ENCODE assay signal across 8 mouse cellular contexts in genomic region chr15:101283183-101283910, GRCm38 (mm10). TPM values are rescaled to one million over a fixed set of nuclear protein-coding genes. Genes with fewer than 3 reads are reported as not detected.
A peak's percentile ranks its signal among the peaks of the same experiment; 100 is the strongest.
DNase-seq lines count a peak whose midpoint lies in the region; ATAC-seq and TF ChIP-seq lines count a peak whose summit lies in the region.

No protein-coding gene starts in this region.

- TF ChIP-seq POLR2A in MEL (IDR thresholded peaks at IDR 0.05; ENCODE audit: control insufficient read depth in 1 of 2, insufficient read depth in 1 of 2, low read depth in 1 of 2, low read length in 2 of 2, poor library complexity in 1 of 2) = no peak

- peak; percentile 70 to 94 (median 75) for TF ChIP-seq CTCF in MEL (IDR thresholded peaks at IDR 0.05 in 2 of 3, conservative IDR thresholded peaks at IDR 0.05 in 1 of 3; ENCODE audit: control insufficient read depth in 1 of 3, insufficient read depth in 1 of 3, low read depth in 2 of 3, low read length in 3 of 3, poor library complexity in 1 of 3, severe bottlenecking in 1 of 3)
- TF ChIP-seq CTCF in liver, postnatal 0 days (IDR thresholded peaks at IDR 0.05; ENCODE audit: low read depth) = peak; percentile 82

- H3K4me1 ChIP-seq in MEL (ENCODE audit: control insufficient read depth in 1 of 2, insufficient read depth in 2 of 2, low read length in 2 of 2) = peaks cover 3 to 20% of the 10 kb centered on the region in 2 experiments; a peak in 3 of 4 replicates
- peaks cover 20% of the 10 kb centered on the region for H3K4me1 ChIP-seq in heart, embryonic 11.5 days (ENCODE audit: control insufficient read depth, insufficient read depth, low read length)
- H3K4me1 ChIP-seq in kidney, embryonic 14.5 days (ENCODE audit: control insufficient read depth, insufficient read depth, low read length) = peaks cover 16% of the 10 kb centered on the region
- peaks cover 19% of the 10 kb centered on the region for H3K4me1 ChIP-seq in liver, postnatal 0 days (ENCODE audit: insufficient read depth)
- peaks cover 7% of the 10 kb centered on the region for H3K4me1 ChIP-seq in neural tube, embryonic 11.5 days (ENCODE audit: control insufficient read depth, insufficient read depth, low read length)

- TF ChIP-seq RAD21 in MEL (IDR thresholded peaks at IDR 0.05; ENCODE audit: low read depth, low read length) = peak; percentile 85

- H3K36me3 ChIP-seq in MEL (ENCODE audit: control insufficient read depth in 1 of 2, insufficient read depth in 2 of 2, low read length in 2 of 2) = peaks cover 0 to 14% of the 10 kb centered on the region in 2 experiments; a peak in 2 of 4 replicates
- H3K36me3 ChIP-seq in heart, embryonic 11.5 days (ENCODE audit: control insufficient read depth, insufficient read depth, low read length) = no peaks in the 10 kb centered on the region; the same call in 1 of the 2 replicates
- H3K36me3 ChIP-seq in kidney, embryonic 14.5 days (ENCODE audit: control insufficient read depth, insufficient read depth, low read length) = peaks cover 21% of the 10 kb centered on the region
- peaks cover 23% of the 10 kb centered on the region for H3K36me3 ChIP-seq in liver, postnatal 0 days (replicated peaks; ENCODE audit: insufficient read depth, low read length)
- no peaks in the 10 kb centered on the region for H3K36me3 ChIP-seq in neural tube, embryonic 11.5 days (ENCODE audit: control insufficient read depth, insufficient read depth, low read length)

- peaks cover 13% of the 10 kb centered on the region for H3K79me2 ChIP-seq in MEL (ENCODE audit: control insufficient read depth, insufficient read depth, low read length, poor library complexity)

- peak; percentile 69 to 72 for DNase-seq in B cell, adult 2 months
- DNase-seq in MEL (ENCODE audit: low read depth, low spot score) = peak; percentile 91
- peak; percentile 52 for DNase-seq in liver, postnatal 0 days
- peak; percentile 55 for DNase-seq in neural tube, embryonic 11.5 days (ENCODE audit: low spot score)
- DNase-seq in urinary bladder, adult 2 months (ENCODE audit: low spot score) = no peak

- no peaks in the 10 kb centered on the region for H3K27me3 ChIP-seq in MEL (ENCODE audit: control insufficient read depth in 1 of 2, insufficient read depth in 2 of 2, low read length in 2 of 2)
- no peaks in the 10 kb centered on the region for H3K27me3 ChIP-seq in heart, embryonic 11.5 days (ENCODE audit: control insufficient read depth, insufficient read depth, low read length)
- no peaks in the 10 kb centered on the region for H3K27me3 ChIP-seq in kidney, embryonic 14.5 days (ENCODE audit: control insufficient read depth, insufficient read depth, low read length)
- no peaks in the 10 kb centered on the region for H3K27me3 ChIP-seq in liver, postnatal 0 days (ENCODE audit: insufficient read depth, low read length)
- no peaks in the 10 kb centered on the region for H3K27me3 ChIP-seq in neural tube, embryonic 11.5 days (ENCODE audit: control insufficient read depth, insufficient read depth, low read length)

- H3K9ac ChIP-seq in MEL (ENCODE audit: control insufficient read depth, low read depth, low read length, poor library complexity, severe bottlenecking) = peak overlapping the region; percentile 60
- H3K9ac ChIP-seq in heart, embryonic 11.5 days (ENCODE audit: low read depth, low read length) = peak overlapping the region; percentile 84
- peak overlapping the region; percentile 90 for H3K9ac ChIP-seq in kidney, embryonic 14.5 days (ENCODE audit: low read depth, low read length)
- H3K9ac ChIP-seq in liver, postnatal 0 days (replicated peaks) = peak overlapping the region; percentile 94
- peak overlapping the region; percentile 79 for H3K9ac ChIP-seq in neural tube, embryonic 11.5 days (ENCODE audit: low read length)

- H3K4me2 ChIP-seq in heart, embryonic 11.5 days = peak overlapping the region; percentile 98
- H3K4me2 ChIP-seq in kidney, embryonic 14.5 days (replicated peaks; ENCODE audit: low read depth, low read length) = peak overlapping the region; percentile 82
- H3K4me2 ChIP-seq in liver, postnatal 0 days (ENCODE audit: low read depth, low read length) = peak overlapping the region; percentile 88
- H3K4me2 ChIP-seq in neural tube, embryonic 11.5 days (ENCODE audit: low read depth) = peak overlapping the region; percentile 95

- 0 out of 4 replicates have a peak, but pooled peaks of 1 of the 2 experiments have one; percentile 5 for TF ChIP-seq EP300 in MEL (IDR thresholded peaks at IDR 0.05; ENCODE audit: low read depth in 1 of 2, low read length in 2 of 2)
- TF ChIP-seq EP300 in liver, postnatal 0 days (IDR thresholded peaks at IDR 0.05; ENCODE audit: low read depth) = no peak

- H3K27ac ChIP-seq in MEL (ENCODE audit: control insufficient read depth, low read depth, low read length) = peak overlapping the region; percentile 46
- H3K27ac ChIP-seq in heart, embryonic 11.5 days (ENCODE audit: low read depth, low read length) = peak overlapping the region; percentile 65
- H3K27ac ChIP-seq in kidney, embryonic 14.5 days (ENCODE audit: low read depth, low read length) = peak overlapping the region; percentile 10; the same call in 1 of the 2 replicates
- peak overlapping the region; percentile 90 for H3K27ac ChIP-seq in liver, postnatal 0 days (ENCODE audit: low read depth)
- H3K27ac ChIP-seq in neural tube, embryonic 11.5 days (ENCODE audit: low read depth, low read length) = no peak overlapping the region

- H3K9me3 ChIP-seq in MEL (replicated peaks; ENCODE audit: insufficient read depth, low read length) = no peaks in the 10 kb centered on the region
- H3K9me3 ChIP-seq in heart, embryonic 11.5 days (replicated peaks; ENCODE audit: control insufficient read depth, low read length) = no peaks in the 10 kb centered on the region
- H3K9me3 ChIP-seq in kidney, embryonic 14.5 days (ENCODE audit: control insufficient read depth, low read length) = no peaks in the 10 kb centered on the region
- H3K9me3 ChIP-seq in liver, postnatal 0 days (ENCODE audit: low read length) = no peaks in the 10 kb centered on the region
- H3K9me3 ChIP-seq in neural tube, embryonic 11.5 days (ENCODE audit: control insufficient read depth, low read length) = no peaks in the 10 kb centered on the region

- peak; percentile 37 for ATAC-seq in common myeloid progenitor, adult 5-6 weeks (replicated peaks; ENCODE audit: low read depth, poor library complexity, severe bottlenecking)
- ATAC-seq in heart, embryonic 11.5 days (replicated peaks; ENCODE audit: insufficient number of reproducible peaks, low FRiP score, low TSS enrichment) = peak; percentile 15; the same call in 1 of the 2 replicates
- ATAC-seq in kidney, embryonic 14.5 days (ENCODE audit: low FRiP score, low TSS enrichment) = no peak
- peak; percentile 29; the same call in 1 of the 2 replicates for ATAC-seq in liver, postnatal 0 days
- ATAC-seq in neural tube, embryonic 11.5 days (ENCODE audit: insufficient read depth, low FRiP score, low TSS enrichment) = peak; percentile 21; the same call in 1 of the 2 replicates

- WGBS in heart, embryonic 11.5 days (ENCODE audit: insufficient replicate concordance) = 3% methylated on average over 26 of the region's 26 CpGs
- 1% methylated on average over 26 of the region's 26 CpGs for WGBS in kidney, embryonic 14.5 days
- under 1% methylated on average over 26 of the region's 26 CpGs for WGBS in liver, postnatal 0 days (ENCODE audit: insufficient replicate concordance)
- WGBS in neural tube, embryonic 11.5 days = 2% methylated on average over 26 of the region's 26 CpGs

- peak overlapping the region; percentile 55 to 59 for H3K4me3 ChIP-seq in MEL (ENCODE audit: control insufficient read depth in 1 of 2, insufficient read depth in 1 of 2, low read depth in 2 of 2, low read length in 2 of 2)
- peak overlapping the region; percentile 87 for H3K4me3 ChIP-seq in heart, embryonic 11.5 days (ENCODE audit: low read depth, low read length)
- H3K4me3 ChIP-seq in kidney, embryonic 14.5 days (ENCODE audit: low read length) = peak overlapping the region; percentile 96
- H3K4me3 ChIP-seq in liver, postnatal 0 days (ENCODE audit: low read depth, low read length) = peak overlapping the region; percentile 90
- H3K4me3 ChIP-seq in neural tube, embryonic 11.5 days (ENCODE audit: low read depth, low read length) = peak overlapping the region; percentile 79

RNA-seq across cellular contexts. Expression of gene Atg101, which starts 0.7 kb away (rescaled TPM):
- 75.5 and 90.3 TPM in 2 replicates for total RNA-seq in MEL (2012; rRNA removed)
- polyA plus RNA-seq in MEL (2012; ENCODE audit: insufficient read depth in 1 of 2, insufficient read length in 2 of 2, low read depth in 1 of 2, low replicate concordance in 2 of 2, missing spikeins in 1 of 2) = 10 to 100 TPM in 1 of 2 experiments, not detected in 1; 75.2 TPM
- 30.7 and 34.8 TPM in 2 replicates for total RNA-seq in common myeloid progenitor, adult 5-6 weeks (2017)
- polyA plus RNA-seq in heart, embryonic 11.5 days (2014; fragmentation: Nextera tagmentation; extraction: Ambion mirVana) = 49.4 and 50.1 TPM in 2 replicates
- polyA plus RNA-seq in kidney, embryonic 14.5 days (2014; fragmentation: Nextera tagmentation; extraction: Ambion mirVana) = 71.8 and 76.5 TPM in 2 replicates
- 33.8 and 34.4 TPM in 2 replicates for polyA plus RNA-seq in liver, postnatal 0 days (2015; fragmentation: Nextera tagmentation; extraction: Ambion mirVana)
- 69.5 and 74.4 TPM in 2 replicates for polyA plus RNA-seq in neural tube, embryonic 11.5 days (2014; fragmentation: Nextera tagmentation; extraction: Ambion mirVana)
- 40.5 and 54.0 TPM in 2 replicates for polyA plus RNA-seq in urinary bladder, adult 2 months (2012; rRNA removed)

RNA-seq across cellular contexts. Expression of gene 6030408B16Rik, which starts 9.7 kb away (rescaled TPM):
- total RNA-seq in MEL (2012; rRNA removed) = 0.07 and 0.12 TPM in 2 replicates
- polyA plus RNA-seq in MEL (2012; ENCODE audit: insufficient read depth in 1 of 2, insufficient read length in 2 of 2, low read depth in 1 of 2, low replicate concordance in 2 of 2, missing spikeins in 1 of 2) = under 1 TPM in 1 of 2 experiments, not detected in 1; 0.18 TPM
- total RNA-seq in common myeloid progenitor, adult 5-6 weeks (2017) = 0.78 TPM in 1 of 2 replicates, not detected in the other
- polyA plus RNA-seq in heart, embryonic 11.5 days (2014; fragmentation: Nextera tagmentation; extraction: Ambion mirVana) = 1.3 and 2.2 TPM in 2 replicates
- 25.8 and 28.2 TPM in 2 replicates for polyA plus RNA-seq in kidney, embryonic 14.5 days (2014; fragmentation: Nextera tagmentation; extraction: Ambion mirVana)
- polyA plus RNA-seq in liver, postnatal 0 days (2015; fragmentation: Nextera tagmentation; extraction: Ambion mirVana) = 0.36 and 0.45 TPM in 2 replicates
- 0.33 and 0.42 TPM in 2 replicates for polyA plus RNA-seq in neural tube, embryonic 11.5 days (2014; fragmentation: Nextera tagmentation; extraction: Ambion mirVana)
- polyA plus RNA-seq in urinary bladder, adult 2 months (2012; rRNA removed) = 2.2 and 3.5 TPM in 2 replicates

RNA-seq across cellular contexts. Expression of gene Nr4a1, which starts 29.3 kb away (rescaled TPM):
- total RNA-seq in MEL (2012; rRNA removed) = 1.7 and 2.0 TPM in 2 replicates
- polyA plus RNA-seq in MEL (2012; ENCODE audit: insufficient read depth in 1 of 2, insufficient read length in 2 of 2, low read depth in 1 of 2, low replicate concordance in 2 of 2, missing spikeins in 1 of 2) = 10 to 100 TPM in 1 of 2 experiments, not detected in 1; 12.8 TPM
- 24.2 and 32.7 TPM in 2 replicates for total RNA-seq in common myeloid progenitor, adult 5-6 weeks (2017)
- 7.5 and 8.1 TPM in 2 replicates for polyA plus RNA-seq in heart, embryonic 11.5 days (2014; fragmentation: Nextera tagmentation; extraction: Ambion mirVana)
- polyA plus RNA-seq in kidney, embryonic 14.5 days (2014; fragmentation: Nextera tagmentation; extraction: Ambion mirVana) = 4.5 and 5.0 TPM in 2 replicates
- polyA plus RNA-seq in liver, postnatal 0 days (2015; fragmentation: Nextera tagmentation; extraction: Ambion mirVana) = 0.96 and 1.1 TPM in 2 replicates
- polyA plus RNA-seq in neural tube, embryonic 11.5 days (2014; fragmentation: Nextera tagmentation; extraction: Ambion mirVana) = 3.2 and 4.4 TPM in 2 replicates
- 11.7 and 12.4 TPM in 2 replicates for polyA plus RNA-seq in urinary bladder, adult 2 months (2012; rRNA removed)

RNA-seq across cellular contexts. Expression of gene Grasp, which starts 59.4 kb away (rescaled TPM):
- total RNA-seq in MEL (2012; rRNA removed) = 3.7 and 4.1 TPM in 2 replicates
- polyA plus RNA-seq in MEL (2012; ENCODE audit: insufficient read depth in 1 of 2, insufficient read length in 2 of 2, low read depth in 1 of 2, low replicate concordance in 2 of 2, missing spikeins in 1 of 2) = 1 to 10 TPM in 1 of 2 experiments, not detected in 1; 6.3 TPM
- total RNA-seq in common myeloid progenitor, adult 5-6 weeks (2017) = 2.1 and 4.7 TPM in 2 replicates
- polyA plus RNA-seq in heart, embryonic 11.5 days (2014; fragmentation: Nextera tagmentation; extraction: Ambion mirVana) = 4.1 TPM in 2 replicates
- polyA plus RNA-seq in kidney, embryonic 14.5 days (2014; fragmentation: Nextera tagmentation; extraction: Ambion mirVana) = 5.0 and 5.7 TPM in 2 replicates
- 0.35 and 0.54 TPM in 2 replicates for polyA plus RNA-seq in liver, postnatal 0 days (2015; fragmentation: Nextera tagmentation; extraction: Ambion mirVana)
- polyA plus RNA-seq in neural tube, embryonic 11.5 days (2014; fragmentation: Nextera tagmentation; extraction: Ambion mirVana) = 6.6 TPM in 2 replicates
- polyA plus RNA-seq in urinary bladder, adult 2 months (2012; rRNA removed) = 8.7 and 9.7 TPM in 2 replicates
